Mouse (Mus musculus): ENCODE results near the gene Gm49336. TPM values are rescaled to one million over a fixed set of nuclear protein-coding genes. Genes with fewer than 3 reads are reported as not detected.

The Gm49336 gene
- total and polyA plus RNA-seq, 3 experiments = 11.0 to 40.2 (median 28.3) TPM

Small RNA genes lying within 50 kb of the gene (microRNA-seq; reads per million reads assigned to microRNA genes)
- 0 reads per million in 2 experiments for gene Mir719

Other genes with a start within 250 kb of the Gm49336 start
- 1 to 10 TPM in 1 of 2 experiments, under 1 TPM in 1; 0.76 to 1.2 TPM for gene Atp8a2, start 54.3 kb downstream of the Gm49336 start, total RNA-seq (2021)
- gene Atp8a2, start 54.3 kb downstream of the Gm49336 start, polyA plus RNA-seq (2012; rRNA removed) = 0.15 and 0.17 TPM in 2 replicates
- gene Nupl1, start 76 bp downstream of the Gm49336 start, total RNA-seq (2021) = not detected
- gene Nupl1, start 76 bp downstream of the Gm49336 start, polyA plus RNA-seq (2012; rRNA removed) = not detected in 2 replicates
- 10 to 100 TPM; 38.6 to 53.6 TPM for gene Mtmr6, start 13.7 kb upstream of the Gm49336 start, total RNA-seq (2021)
- gene Mtmr6, start 13.7 kb upstream of the Gm49336 start, polyA plus RNA-seq (2012; rRNA removed) = 8.4 and 9.7 TPM in 2 replicates
- 1 to 10 TPM; 2.8 to 3.7 TPM for gene Amer2, start 121.8 kb upstream of the Gm49336 start, total RNA-seq (2021)
- 0.35 and 0.57 TPM in 2 replicates for gene Amer2, start 121.8 kb upstream of the Gm49336 start, polyA plus RNA-seq (2012; rRNA removed)